Mouse (Mus musculus): ENCODE data around the gene Patz1. TPM values are rescaled to one million over a fixed set of nuclear protein-coding genes. Genes with fewer than 3 reads are reported as not detected.
A peak's percentile ranks its signal among the peaks of the same experiment; 100 is the strongest.

Gene Patz1
- polyA plus RNA-seq, 1 experiment from 2014 or later, result 28.6 TPM

GRCm38 (mm10) chr11:3289803-3290639 is 1.3 kb downstream of the Patz1 start:
- Histone ChIP-seq H3K4me2 (peak overlapping the region; percentile 100), H3K9ac (ENCODE audit: low read depth, low read length) (peak overlapping the region; percentile 99), H3K4me3 (ENCODE audit: low read depth, low read length) (peak overlapping the region; percentile 73), H3K9me3 (replicated peaks; ENCODE audit: control insufficient read depth, low read length) (no peaks in the 10 kb centered on the region), H3K4me1 (ENCODE audit: control insufficient read depth, insufficient read depth, low read length) (peaks cover 34% of the 10 kb centered on the region), H3K36me3 (ENCODE audit: control insufficient read depth, insufficient read depth, low read length) (peaks cover 14% of the 10 kb centered on the region), H3K27ac (ENCODE audit: low read depth, low read length) (peak overlapping the region; percentile 100), H3K27me3 (ENCODE audit: control insufficient read depth, insufficient read depth, low read length) (no peaks in the 10 kb centered on the region)
- under 1% methylated on average over 91 of the region's 92 CpGs for WGBS (ENCODE audit: insufficient replicate concordance)
- peak; percentile 44 for ATAC-seq (replicated peaks; ENCODE audit: insufficient number of reproducible peaks, low FRiP score, low TSS enrichment)

GRCm38 (mm10) chr11:3290640-3291310 is 2.1 kb downstream of the Patz1 start:
- ATAC-seq (replicated peaks; ENCODE audit: insufficient number of reproducible peaks, low FRiP score, low TSS enrichment), result no peak
- peak overlapping the region; percentile 99 for H3K9ac ChIP-seq (ENCODE audit: low read depth, low read length)
- H3K36me3 ChIP-seq (ENCODE audit: control insufficient read depth, insufficient read depth, low read length), result peaks cover 14% of the 10 kb centered on the region
- no peaks in the 10 kb centered on the region for H3K27me3 ChIP-seq (ENCODE audit: control insufficient read depth, insufficient read depth, low read length)
- H3K4me1 ChIP-seq (ENCODE audit: control insufficient read depth, insufficient read depth, low read length), result peaks cover 34% of the 10 kb centered on the region
- H3K4me3 ChIP-seq (ENCODE audit: low read depth, low read length), result peak overlapping the region; percentile 73
- under 1% methylated on average over 50 of the region's 50 CpGs for WGBS (ENCODE audit: insufficient replicate concordance)
- H3K27ac ChIP-seq (ENCODE audit: low read depth, low read length), result peak overlapping the region; percentile 88
- H3K9me3 ChIP-seq (replicated peaks; ENCODE audit: control insufficient read depth, low read length), result no peaks in the 10 kb centered on the region
- H3K4me2 ChIP-seq, result peak overlapping the region; percentile 100

- H3K27ac ChIP-seq (ENCODE audit: low read depth, low read length), result peak overlapping the region; percentile 88
- H3K4me3 ChIP-seq (ENCODE audit: low read depth, low read length), result peak overlapping the region; percentile 73
- ATAC-seq (replicated peaks; ENCODE audit: insufficient number of reproducible peaks, low FRiP score, low TSS enrichment), result no peak
- H3K4me1 ChIP-seq (ENCODE audit: control insufficient read depth, insufficient read depth, low read length), result peaks cover 34% of the 10 kb centered on the region
- WGBS (ENCODE audit: insufficient replicate concordance), result 3% methylated on average over 26 of the region's 26 CpGs
- peak overlapping the region; percentile 100 for H3K4me2 ChIP-seq
- H3K9me3 ChIP-seq (replicated peaks; ENCODE audit: control insufficient read depth, low read length), result no peaks in the 10 kb centered on the region
- no peaks in the 10 kb centered on the region for H3K27me3 ChIP-seq (ENCODE audit: control insufficient read depth, insufficient read depth, low read length)
- H3K9ac ChIP-seq (ENCODE audit: low read depth, low read length), result peak overlapping the region; percentile 99
- H3K36me3 ChIP-seq (ENCODE audit: control insufficient read depth, insufficient read depth, low read length), result peaks cover 19% of the 10 kb centered on the region
Measured at GRCm38 (mm10) chr11:3291311-3292061, 2.8 kb downstream of the Patz1 start.

- Histone ChIP-seq H3K4me2 (peak overlapping the region; percentile 100), H3K4me3 (ENCODE audit: low read depth, low read length) (peak overlapping the region; percentile 73), H3K27ac (ENCODE audit: low read depth, low read length) (peak overlapping the region; percentile 88), H3K36me3 (ENCODE audit: control insufficient read depth, insufficient read depth, low read length) (peaks cover 21% of the 10 kb centered on the region), H3K4me1 (ENCODE audit: control insufficient read depth, insufficient read depth, low read length) (peaks cover 34% of the 10 kb centered on the region), H3K9me3 (replicated peaks; ENCODE audit: control insufficient read depth, low read length) (no peaks in the 10 kb centered on the region), H3K9ac (ENCODE audit: low read depth, low read length) (peak overlapping the region; percentile 99), H3K27me3 (ENCODE audit: control insufficient read depth, insufficient read depth, low read length) (no peaks in the 10 kb centered on the region)
- WGBS (ENCODE audit: insufficient replicate concordance), result 0% methylated on average over 8 of the region's 8 CpGs
- peak; percentile 25 for ATAC-seq (replicated peaks; ENCODE audit: insufficient number of reproducible peaks, low FRiP score, low TSS enrichment)
Measured at GRCm38 (mm10) chr11:3292062-3292421, 3.4 kb downstream of the Patz1 start.

- peaks cover 22% of the 10 kb centered on the region for H3K36me3 ChIP-seq (ENCODE audit: control insufficient read depth, insufficient read depth, low read length)
- no peaks in the 10 kb centered on the region for H3K27me3 ChIP-seq (ENCODE audit: control insufficient read depth, insufficient read depth, low read length)
- peaks cover 34% of the 10 kb centered on the region for H3K4me1 ChIP-seq (ENCODE audit: control insufficient read depth, insufficient read depth, low read length)
- ATAC-seq (replicated peaks; ENCODE audit: insufficient number of reproducible peaks, low FRiP score, low TSS enrichment), result no peak
- H3K9me3 ChIP-seq (replicated peaks; ENCODE audit: control insufficient read depth, low read length), result no peaks in the 10 kb centered on the region
- H3K4me3 ChIP-seq (ENCODE audit: low read depth, low read length), result peak overlapping the region; percentile 73
- WGBS (ENCODE audit: insufficient replicate concordance), result 1% methylated on average over 8 of the region's 8 CpGs
- H3K27ac ChIP-seq (ENCODE audit: low read depth, low read length), result peak overlapping the region; percentile 88
- H3K9ac ChIP-seq (ENCODE audit: low read depth, low read length), result peak overlapping the region; percentile 99
- peak overlapping the region; percentile 100 for H3K4me2 ChIP-seq
Measured at GRCm38 (mm10) chr11:3292711-3293249, 4.1 kb downstream of the Patz1 start.

GRCm38 (mm10) chr11:3293361-3293760 is 4.7 kb downstream of the Patz1 start:
- Histone ChIP-seq H3K9ac (ENCODE audit: low read depth, low read length) (peak overlapping the region; percentile 99), H3K4me1 (ENCODE audit: control insufficient read depth, insufficient read depth, low read length) (peaks cover 29% of the 10 kb centered on the region), H3K27me3 (ENCODE audit: control insufficient read depth, insufficient read depth, low read length) (no peaks in the 10 kb centered on the region), H3K4me3 (ENCODE audit: low read depth, low read length) (peak overlapping the region; percentile 73), H3K36me3 (ENCODE audit: control insufficient read depth, insufficient read depth, low read length) (peaks cover 26% of the 10 kb centered on the region), H3K27ac (ENCODE audit: low read depth, low read length) (peak overlapping the region; percentile 88), H3K4me2 (peak overlapping the region; percentile 100), H3K9me3 (replicated peaks; ENCODE audit: control insufficient read depth, low read length) (no peaks in the 10 kb centered on the region)
- WGBS (ENCODE audit: insufficient replicate concordance), result 49% methylated on average over 4 of the region's 4 CpGs
- ATAC-seq (replicated peaks; ENCODE audit: insufficient number of reproducible peaks, low FRiP score, low TSS enrichment), result no peak

- H3K9me3 ChIP-seq (replicated peaks; ENCODE audit: control insufficient read depth, low read length), result no peaks in the 10 kb centered on the region
- H3K9ac ChIP-seq (ENCODE audit: low read depth, low read length), result no peak overlapping the region
- H3K4me2 ChIP-seq, result no peak overlapping the region; the same call in 1 of the 2 replicates
Measured at GRCm38 (mm10) chr11:3294641-3295040, 6.0 kb downstream of the Patz1 start.

DNA sequence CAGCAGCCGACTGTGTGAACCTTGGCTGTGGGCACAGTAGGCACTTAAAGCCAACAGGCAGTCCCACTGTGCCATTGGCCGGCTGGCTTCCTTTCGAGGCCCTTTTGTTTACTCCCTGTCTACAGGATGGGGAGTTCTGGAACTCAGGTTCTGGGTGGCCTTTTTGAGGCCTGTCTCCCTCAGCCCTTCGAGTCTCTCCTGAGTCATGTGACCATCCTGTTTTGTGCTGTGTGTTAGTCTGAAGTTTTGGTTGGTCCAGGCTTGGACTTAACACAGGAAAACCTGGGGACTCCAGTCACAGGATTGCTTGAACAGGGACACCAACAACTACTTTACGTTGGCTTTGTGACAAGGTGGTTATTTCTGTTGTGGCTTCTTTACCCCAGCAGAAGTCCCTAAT is 7.4 kb downstream of the Patz1 start:
- H3K27ac ChIP-seq (ENCODE audit: low read depth, low read length), result no peak overlapping the region
- ATAC-seq (replicated peaks; ENCODE audit: insufficient number of reproducible peaks, low FRiP score, low TSS enrichment), result no peak
- no peaks in the 10 kb centered on the region for H3K9me3 ChIP-seq (replicated peaks; ENCODE audit: control insufficient read depth, low read length)
- no peak overlapping the region for H3K9ac ChIP-seq (ENCODE audit: low read depth, low read length)
- no peak overlapping the region for H3K4me3 ChIP-seq (ENCODE audit: low read depth, low read length)
- peaks cover 27% of the 10 kb centered on the region for H3K4me1 ChIP-seq (ENCODE audit: control insufficient read depth, insufficient read depth, low read length)
- H3K4me2 ChIP-seq, result no peak overlapping the region
- no peaks in the 10 kb centered on the region for H3K27me3 ChIP-seq (ENCODE audit: control insufficient read depth, insufficient read depth, low read length)
- H3K36me3 ChIP-seq (ENCODE audit: control insufficient read depth, insufficient read depth, low read length), result peaks cover 48% of the 10 kb centered on the region
- WGBS (ENCODE audit: insufficient replicate concordance), result 70% methylated on average over 5 of the region's 5 CpGs

More at GRCm38 (mm10) chr11:3294641-3295040, 6.0 kb downstream of the Patz1 start:
- H3K4me3 ChIP-seq (ENCODE audit: low read depth, low read length), result no peak overlapping the region
- H3K27ac ChIP-seq (ENCODE audit: low read depth, low read length), result no peak overlapping the region
- H3K4me1 ChIP-seq (ENCODE audit: control insufficient read depth, insufficient read depth, low read length), result peaks cover 29% of the 10 kb centered on the region
- ATAC-seq (replicated peaks; ENCODE audit: insufficient number of reproducible peaks, low FRiP score, low TSS enrichment), result no peak
- no peaks in the 10 kb centered on the region for H3K27me3 ChIP-seq (ENCODE audit: control insufficient read depth, insufficient read depth, low read length)
- H3K36me3 ChIP-seq (ENCODE audit: control insufficient read depth, insufficient read depth, low read length), result peaks cover 37% of the 10 kb centered on the region
- WGBS (ENCODE audit: insufficient replicate concordance), result 77% methylated on average over 2 of the region's 2 CpGs
